Mouse (Mus musculus): Measurements from ENCODE around the gene Tmem178b.

DNA sequence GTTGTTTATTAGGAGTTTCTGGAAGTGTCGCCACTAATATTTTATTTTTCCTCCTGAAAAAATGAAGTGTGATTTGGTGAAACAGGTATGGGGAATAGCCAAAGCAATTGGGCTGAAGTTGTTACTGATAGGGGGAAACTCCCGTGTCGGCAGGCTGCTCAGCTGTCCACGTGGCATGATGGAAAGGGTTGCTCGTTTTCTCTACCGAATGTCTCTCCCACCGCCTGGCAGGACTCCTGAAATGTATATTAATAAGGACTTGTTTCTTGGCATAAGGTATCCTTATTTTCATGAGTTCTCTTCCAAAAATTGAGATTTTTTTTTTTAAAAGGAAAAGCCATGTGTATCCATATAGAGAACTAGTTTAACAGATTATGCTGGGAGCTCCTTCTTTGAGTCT is 67.8 kb downstream of the Tmem178b start:
- no peak for TF ChIP-seq POLR2A (IDR thresholded peaks at IDR 0.05; ENCODE audit: insufficient read depth, low read depth, low read length)
- TF ChIP-seq CTCF (IDR thresholded peaks at IDR 0.05): no peak
- TF ChIP-seq EP300 (IDR thresholded peaks at IDR 0.05; ENCODE audit: insufficient read depth, low read depth, low read length): no peak

Data from heart, adult 2 months (tissue).